Mouse (Mus musculus) liver, postnatal 0 days (tissue): ENCODE measurements around the gene Mdfi.

Experiments used
- CTCF ChIP-seq: sonication (generic); IDR thresholded peaks from 2 replicates; pipeline ENCODE4 v1.5.1; 2016; ENCODE audit warnings: antibody characterized with exemption, low read depth
- EP300 ChIP-seq: IDR thresholded peaks from 2 replicates; pipeline ENCODE4 v1.6.1; 2016; ENCODE audit warnings: antibody characterized with exemption, low read depth, mild to moderate bottlenecking

GRCm38 (mm10) chr17:47803662-47804061 is 30.8 kb downstream of the Mdfi start:
- no peak for TF ChIP-seq EP300
- TF ChIP-seq CTCF, result peak; percentile 18; the same call in 1 of the 2 replicates
